Mouse (Mus musculus) heart, embryonic 11.5 days (tissue): ENCODE results near the gene Gorasp2. TPM values are rescaled to one million over a fixed set of nuclear protein-coding genes. Genes with fewer than 3 reads are reported as not detected.

Source experiments
- ATAC-seq: fragments of 200-750 bp; cut with Nextera tagmentation; replicated peaks from 2 replicates; pipeline ENCODE4 v1.8.0; 2017; ENCODE audit warnings: moderate library complexity; ENCODE audit not compliant: insufficient number of reproducible peaks, low FRiP score, low TSS enrichment
- H3K27ac ChIP-seq: fragments of 300-500 bp; sonication (generic); 2 replicates; pipeline ENCODE4 v1.5.1; 2014; ENCODE audit warnings: mild to moderate bottlenecking, low read depth, low read length
- H3K27me3 ChIP-seq: fragments of 300-500 bp; sonication (generic); 2 replicates; pipeline ENCODE4 v1.6.1; 2014; ENCODE audit warnings: mild to moderate bottlenecking, low read length, mixed read lengths; ENCODE audit not compliant: control insufficient read depth, insufficient read depth
- H3K36me3 ChIP-seq: fragments of 300-500 bp; sonication (generic); 2 replicates; pipeline ENCODE4 v1.6.1; 2014; ENCODE audit warnings: mild to moderate bottlenecking, low read length, moderate library complexity, mixed read lengths; ENCODE audit not compliant: control insufficient read depth, insufficient read depth
- H3K4me1 ChIP-seq: fragments of 300-500 bp; sonication (generic); 2 replicates; pipeline ENCODE4 v1.6.1; 2014; ENCODE audit warnings: low read length; ENCODE audit not compliant: control insufficient read depth, insufficient read depth
- H3K4me2 ChIP-seq: fragments of 300-500 bp; sonication (generic); 2 replicates; pipeline ENCODE4 v1.6.1; 2014; ENCODE audit warnings: mild to moderate bottlenecking, moderate library complexity
- H3K4me3 ChIP-seq: fragments of 300-500 bp; sonication (generic); 2 replicates; pipeline ENCODE4 v1.5.1; 2014; ENCODE audit warnings: low read depth, low read length
- H3K9ac ChIP-seq: fragments of 300-500 bp; sonication (generic); 2 replicates; pipeline ENCODE4 v1.6.1; 2014; ENCODE audit warnings: mild to moderate bottlenecking, low read depth, low read length, moderate library complexity
- H3K9me3 ChIP-seq: fragments of 300-500 bp; sonication (generic); replicated peaks from 2 replicates; pipeline ENCODE4 v1.6.1; 2016; ENCODE audit warnings: low read length; ENCODE audit not compliant: control insufficient read depth
- WGBS: fragments of 180-500 bp; shearing (Covaris S2); extraction: QIAGEN DNeasy Blood & Tissue Kit; methylation state at CpG from one replicate; pipeline ENCODE4 v1.1.7; 2014; ENCODE audit not compliant: insufficient replicate concordance; 5-methylcytosine and 5-hydroxymethylcytosine counted together
- polyA plus RNA-seq: library from polyadenylated mRNA; unstranded; fragments of >200 nt; fragmentation: Nextera tagmentation; extraction: Ambion mirVana; gene quantifications from 2 replicates; pipeline ENCODE4 v1.2.1, GENCODE M21; 2014

Gorasp2 gene
- polyA plus RNA-seq = 173 and 182 TPM in 2 replicates

- Histone ChIP-seq H3K9me3 (no peaks in the 10 kb centered on the region), H3K27ac (peak within 1 kb of the TSS; percentile 96), H3K27me3 (no peaks in the 10 kb centered on the region), H3K4me2 (peak within 1 kb of the TSS; percentile 80), H3K9ac (peak within 1 kb of the TSS; percentile 99), H3K36me3 (no peaks in the 10 kb centered on the region), H3K4me1 (peaks cover 8% of the 10 kb centered on the region; the same call in 1 of the 2 replicates), H3K4me3 (peak within 1 kb of the TSS; percentile 95)
- WGBS = 1% methylated on average over 64 of the region's 64 CpGs
- ATAC-seq = peak; percentile 91
Measured at GRCm38 (mm10) chr2:70660887-70661714, at the start of gene Gorasp2. Gene Gorasp2 (plus strand): TSS chr2:70661576.

GRCm38 (mm10) chr2:70614745-70615351, 46.5 kb upstream of the Gorasp2 start:
- no peak for ATAC-seq
- Histone ChIP-seq H3K4me2 (no peak overlapping the region), H3K4me3 (no peak overlapping the region), H3K9me3 (no peaks in the 10 kb centered on the region), H3K36me3 (no peaks in the 10 kb centered on the region), H3K27ac (no peak overlapping the region), H3K9ac (no peak overlapping the region), H3K27me3 (no peaks in the 10 kb centered on the region), H3K4me1 (no peaks in the 10 kb centered on the region)
- 81% methylated on average over 7 of the region's 7 CpGs for WGBS

GRCm38 (mm10) chr2:70616076-70616475, 45.3 kb upstream of the Gorasp2 start:
- Histone ChIP-seq H3K4me2 (no peak overlapping the region), H3K9me3 (no peaks in the 10 kb centered on the region), H3K4me3 (no peak overlapping the region), H3K36me3 (no peaks in the 10 kb centered on the region), H3K27ac (no peak overlapping the region), H3K27me3 (no peaks in the 10 kb centered on the region), H3K4me1 (no peaks in the 10 kb centered on the region), H3K9ac (no peak overlapping the region)
- 83% methylated on average over 2 of the region's 2 CpGs for WGBS
- no peak for ATAC-seq

GRCm38 (mm10) chr2:70616617-70617016, 44.8 kb upstream of the Gorasp2 start:
- H3K9me3 ChIP-seq = no peaks in the 10 kb centered on the region
- H3K27me3 ChIP-seq = no peaks in the 10 kb centered on the region
- no peak overlapping the region for H3K4me2 ChIP-seq
- WGBS = 64% methylated on average over 3 of the region's 3 CpGs
- H3K4me3 ChIP-seq = no peak overlapping the region
- ATAC-seq = no peak
- H3K36me3 ChIP-seq = no peaks in the 10 kb centered on the region
- no peak overlapping the region for H3K9ac ChIP-seq
- H3K27ac ChIP-seq = no peak overlapping the region
- H3K4me1 ChIP-seq = no peaks in the 10 kb centered on the region

- H3K9me3 ChIP-seq = no peaks in the 10 kb centered on the region
- H3K4me2 ChIP-seq = no peak overlapping the region
- 87% methylated on average over 6 of the region's 6 CpGs for WGBS
- no peaks in the 10 kb centered on the region for H3K4me1 ChIP-seq
- H3K36me3 ChIP-seq = no peaks in the 10 kb centered on the region
- no peaks in the 10 kb centered on the region for H3K27me3 ChIP-seq
- ATAC-seq = no peak
- H3K4me3 ChIP-seq = no peak overlapping the region
- no peak overlapping the region for H3K27ac ChIP-seq
- H3K9ac ChIP-seq = no peak overlapping the region
Measured at GRCm38 (mm10) chr2:70619232-70619835, 42.0 kb upstream of the Gorasp2 start.

- ATAC-seq = no peak
- Histone ChIP-seq H3K4me2 (no peak overlapping the region), H3K27me3 (no peaks in the 10 kb centered on the region), H3K9ac (no peak overlapping the region), H3K27ac (no peak overlapping the region), H3K4me1 (no peaks in the 10 kb centered on the region), H3K36me3 (no peaks in the 10 kb centered on the region), H3K9me3 (no peaks in the 10 kb centered on the region), H3K4me3 (no peak overlapping the region)
- WGBS = 23% methylated on average over 6 of the region's 6 CpGs
Measured at GRCm38 (mm10) chr2:70620225-70620624, 41.2 kb upstream of the Gorasp2 start.

- no peak overlapping the region for H3K4me3 ChIP-seq
- H3K27me3 ChIP-seq = no peaks in the 10 kb centered on the region
- no peak overlapping the region for H3K27ac ChIP-seq
- H3K4me1 ChIP-seq = no peaks in the 10 kb centered on the region
- H3K9me3 ChIP-seq = no peaks in the 10 kb centered on the region
- ATAC-seq = no peak
- H3K36me3 ChIP-seq = no peaks in the 10 kb centered on the region
- 70% methylated on average over 4 of the region's 4 CpGs for WGBS
- no peak overlapping the region for H3K4me2 ChIP-seq
- no peak overlapping the region for H3K9ac ChIP-seq
Measured at GRCm38 (mm10) chr2:70622244-70622643, 39.1 kb upstream of the Gorasp2 start.

GRCm38 (mm10) chr2:70625761-70626160, 35.6 kb upstream of the Gorasp2 start:
- Histone ChIP-seq H3K36me3 (no peaks in the 10 kb centered on the region), H3K4me3 (no peak overlapping the region), H3K27me3 (no peaks in the 10 kb centered on the region), H3K9ac (no peak overlapping the region), H3K27ac (no peak overlapping the region), H3K4me1 (0 out of 2 replicates have a peak, but pooled peaks cover 2% of the 10 kb centered on the region), H3K4me2 (no peak overlapping the region), H3K9me3 (no peaks in the 10 kb centered on the region)
- ATAC-seq = no peak
- 68% methylated on average over 7 of the region's 7 CpGs for WGBS
